Mouse (Mus musculus) brain, embryonic 14.5 days (tissue): ENCODE data around the gene Gm20379.

ENCODE experiments used
- CTCF ChIP-seq: fragments of 200-500 bp; IDR thresholded peaks from 2 replicates; pipeline ENCODE4 v1.5.1; 2012; ENCODE audit warnings: inconsistent platforms, mild to moderate bottlenecking, moderate library complexity, borderline replicate concordance; ENCODE audit not compliant: insufficient read depth, insufficient read length; ENCODE audit errors: extremely low read depth
- POLR2A ChIP-seq: fragments of 200-500 bp; IDR thresholded peaks from 2 replicates; pipeline ENCODE4 v1.6.1; 2012; ENCODE audit warnings: mild to moderate bottlenecking, inconsistent platforms, borderline replicate concordance; ENCODE audit not compliant: poor library complexity, insufficient read depth, insufficient read length, severe bottlenecking; ENCODE audit errors: extremely low read depth

GRCm38 (mm10) chr13:92314613-92315012 lies 8.8 kb downstream of the Gm20379 start:
- TF ChIP-seq POLR2A (no peak), CTCF (no peak)
